Mouse (Mus musculus) lung, postnatal 0 days (tissue): ENCODE measurements around the gene Gm44503.

ENCODE experiments used
- CTCF ChIP-seq: IDR thresholded peaks from 2 replicates; pipeline ENCODE4 v1.5.1; 2016; ENCODE audit warnings: antibody characterized with exemption, mild to moderate bottlenecking
- EP300 ChIP-seq: IDR thresholded peaks from 2 replicates; pipeline ENCODE4 v1.6.1; 2016; ENCODE audit warnings: antibody characterized with exemption, mild to moderate bottlenecking, control low read depth

GRCm38 (mm10) chr9:72936301-72936700, 22.4 kb upstream of the Gm44503 start:
- TF ChIP-seq EP300 (no peak), CTCF (no peak)
